8 mouse cellular contexts compared by ENCODE assay signal in genomic region chr17:83312244-83312918, GRCm38 (mm10). TPM values are rescaled to one million over a fixed set of nuclear protein-coding genes. Genes with fewer than 3 reads are reported as not detected.
DNase-seq lines count a peak whose midpoint lies in the region; ATAC-seq and TF ChIP-seq lines count a peak whose summit lies in the region.

No protein-coding gene starts in this region.

- peak; percentile 13 for DNase-seq in layer of hippocampus, adult 11-12 months (ENCODE audit: low spot score)
- DNase-seq in layer of hippocampus, postnatal 25 days (ENCODE audit: extremely low spot score in 1 of 2, low spot score in 1 of 2), result no peak
- peak; percentile 37 for DNase-seq in thymus, adult 2 months

- H3K4me1 ChIP-seq in embryonic facial prominence, embryonic 13.5 days, result peaks cover 33% of the 10 kb centered on the region
- H3K4me1 ChIP-seq in heart, embryonic 11.5 days (ENCODE audit: control insufficient read depth, insufficient read depth, low read length), result peaks cover 29% of the 10 kb centered on the region
- H3K4me1 ChIP-seq in kidney, embryonic 15.5 days, result peaks cover 42% of the 10 kb centered on the region
- peaks cover 39% of the 10 kb centered on the region for H3K4me1 ChIP-seq in lung, embryonic 15.5 days
- H3K4me1 ChIP-seq in thymus, adult 2 months (replicated peaks; ENCODE audit: control insufficient read depth, insufficient read depth, low read length), result peaks cover 28% of the 10 kb centered on the region

- no peak for TF ChIP-seq CTCF in thymus, adult 2 months (IDR thresholded peaks at IDR 0.05; ENCODE audit: borderline replicate concordance, control insufficient read depth, extremely low read depth, insufficient read depth, low read length, poor library complexity)

- H3K9ac ChIP-seq in embryonic facial prominence, embryonic 13.5 days, result 0 out of 2 replicates have a peak overlapping the region, but pooled peaks have one; percentile 36
- H3K9ac ChIP-seq in heart, embryonic 11.5 days (ENCODE audit: low read depth, low read length), result no peak overlapping the region
- H3K9ac ChIP-seq in kidney, embryonic 15.5 days, result no peak overlapping the region
- 0 out of 2 replicates have a peak overlapping the region, but pooled peaks have one; percentile 8 for H3K9ac ChIP-seq in lung, embryonic 15.5 days

- H3K4me3 ChIP-seq in embryonic facial prominence, embryonic 13.5 days, result 0 out of 2 replicates have a peak overlapping the region, but pooled peaks have one; percentile 7
- H3K4me3 ChIP-seq in heart, embryonic 11.5 days (ENCODE audit: low read depth, low read length), result 0 out of 2 replicates have a peak overlapping the region, but pooled peaks have one; percentile 4
- peak overlapping the region; percentile 12; the same call in 1 of the 2 replicates for H3K4me3 ChIP-seq in kidney, embryonic 15.5 days (replicated peaks)
- H3K4me3 ChIP-seq in lung, embryonic 15.5 days, result peak overlapping the region; percentile 10; the same call in 1 of the 2 replicates
- H3K4me3 ChIP-seq in thymus, adult 2 months (ENCODE audit: control insufficient read depth, insufficient read depth, low read length), result no peak overlapping the region

- no peaks in the 10 kb centered on the region for H3K27me3 ChIP-seq in embryonic facial prominence, embryonic 13.5 days
- H3K27me3 ChIP-seq in heart, embryonic 11.5 days (ENCODE audit: control insufficient read depth, insufficient read depth, low read length), result no peaks in the 10 kb centered on the region
- H3K27me3 ChIP-seq in kidney, embryonic 15.5 days, result no peaks in the 10 kb centered on the region
- H3K27me3 ChIP-seq in lung, embryonic 15.5 days, result no peaks in the 10 kb centered on the region
- no peaks in the 10 kb centered on the region for H3K27me3 ChIP-seq in thymus, adult 2 months (ENCODE audit: control insufficient read depth, insufficient read depth, low read length)

- TF ChIP-seq POLR2A in thymus, adult 2 months (IDR thresholded peaks at IDR 0.05; ENCODE audit: control insufficient read depth, extremely low read depth, insufficient read depth, low read length, poor library complexity), result no peak

- H3K36me3 ChIP-seq in embryonic facial prominence, embryonic 13.5 days, result no peaks in the 10 kb centered on the region
- no peaks in the 10 kb centered on the region for H3K36me3 ChIP-seq in heart, embryonic 11.5 days (ENCODE audit: control insufficient read depth, insufficient read depth, low read length)
- no peaks in the 10 kb centered on the region for H3K36me3 ChIP-seq in kidney, embryonic 15.5 days
- H3K36me3 ChIP-seq in lung, embryonic 15.5 days, result no peaks in the 10 kb centered on the region
- no peaks in the 10 kb centered on the region for H3K36me3 ChIP-seq in thymus, adult 2 months (ENCODE audit: control insufficient read depth, insufficient read depth, low read length)

- peak overlapping the region; percentile 74; the same call in 1 of the 2 replicates for H3K27ac ChIP-seq in embryonic facial prominence, embryonic 13.5 days
- H3K27ac ChIP-seq in heart, embryonic 11.5 days (ENCODE audit: low read depth, low read length), result peak overlapping the region; percentile 50; the same call in 1 of the 2 replicates
- peak overlapping the region; percentile 87 for H3K27ac ChIP-seq in kidney, embryonic 15.5 days
- peak overlapping the region; percentile 89 for H3K27ac ChIP-seq in lung, embryonic 15.5 days
- H3K27ac ChIP-seq in thymus, adult 2 months (ENCODE audit: control insufficient read depth, insufficient read depth, low read length), result no peak overlapping the region

- H3K9me3 ChIP-seq in embryonic facial prominence, embryonic 13.5 days, result no peaks in the 10 kb centered on the region
- H3K9me3 ChIP-seq in heart, embryonic 11.5 days (replicated peaks; ENCODE audit: control insufficient read depth, low read length), result no peaks in the 10 kb centered on the region
- H3K9me3 ChIP-seq in kidney, embryonic 15.5 days (replicated peaks), result no peaks in the 10 kb centered on the region
- no peaks in the 10 kb centered on the region for H3K9me3 ChIP-seq in lung, embryonic 15.5 days

- 3% methylated on average over 15 of the region's 15 CpGs for WGBS in embryonic facial prominence, embryonic 13.5 days
- WGBS in heart, embryonic 11.5 days (ENCODE audit: insufficient replicate concordance), result 7% methylated on average over 15 of the region's 15 CpGs
- WGBS in kidney, embryonic 15.5 days, result 4% methylated on average over 15 of the region's 15 CpGs
- WGBS in lung, embryonic 15.5 days, result 3% methylated on average over 15 of the region's 15 CpGs
- WGBS in thymus, adult 2 months, result 5% methylated on average over 15 of the region's 15 CpGs

- H3K4me2 ChIP-seq in embryonic facial prominence, embryonic 13.5 days, result peak overlapping the region; percentile 50
- peak overlapping the region; percentile 38 for H3K4me2 ChIP-seq in heart, embryonic 11.5 days
- H3K4me2 ChIP-seq in kidney, embryonic 15.5 days, result peak overlapping the region; percentile 52
- peak overlapping the region; percentile 50 for H3K4me2 ChIP-seq in lung, embryonic 15.5 days

- no peak for ATAC-seq in embryonic facial prominence, embryonic 13.5 days (ENCODE audit: insufficient number of reproducible peaks, insufficient read depth, low FRiP score, low TSS enrichment, low read depth)
- peak; percentile 49; the same call in 1 of the 2 replicates for ATAC-seq in heart, embryonic 11.5 days (replicated peaks; ENCODE audit: insufficient number of reproducible peaks, low FRiP score, low TSS enrichment)
- peak; percentile 79 for ATAC-seq in kidney, embryonic 15.5 days (replicated peaks; ENCODE audit: low FRiP score)
- peak; percentile 69 for ATAC-seq in lung, embryonic 15.5 days (ENCODE audit: borderline replicate concordance, extremely low read depth, low FRiP score, low TSS enrichment)
- peak; percentile 72 for ATAC-seq in neutrophil, adult 5-6 weeks (ENCODE audit: extremely low read depth, insufficient number of reproducible peaks, low FRiP score, poor library complexity, severe bottlenecking)

RNA-seq across cellular contexts. Expression of gene Eml4, which starts 38.4 kb away (rescaled TPM):
- total RNA-seq in layer of hippocampus, postnatal 25 days (2021), result 10 to 100 TPM; 24.8 to 25.9 TPM
- polyA plus RNA-seq in embryonic facial prominence, embryonic 13.5 days (2015; fragmentation: Nextera tagmentation; extraction: Ambion mirVana), result 41.6 and 43.7 TPM in 2 replicates
- 24.4 and 35.0 TPM in 2 replicates for polyA plus RNA-seq in heart, embryonic 11.5 days (2014; fragmentation: Nextera tagmentation; extraction: Ambion mirVana)
- 35.6 and 37.3 TPM in 2 replicates for polyA plus RNA-seq in kidney, embryonic 15.5 days (2015; fragmentation: Nextera tagmentation; extraction: Ambion mirVana)
- 33.7 and 33.8 TPM in 2 replicates for polyA plus RNA-seq in lung, embryonic 15.5 days (2015; fragmentation: Nextera tagmentation; extraction: Ambion mirVana)
- total RNA-seq in neutrophil, adult 5-6 weeks (2017), result 141 and 156 TPM in 2 replicates
- 13.0 and 14.6 TPM in 2 replicates for polyA plus RNA-seq in thymus, adult 2 months (2012; rRNA removed)

Comparison
In these comparisons a context has a peak if more than half of its experiments do, and no peak if none do; other contexts are left out.
1. DNase-seq: peak in layer of hippocampus, adult 11-12 months (single experiment) and thymus, adult 2 months (single experiment); none in layer of hippocampus, postnatal 25 days (0 of 2).
2. H3K9ac ChIP-seq: peak in embryonic facial prominence, embryonic 13.5 days (single experiment) and lung, embryonic 15.5 days (single experiment); none in heart, embryonic 11.5 days (single experiment) and kidney, embryonic 15.5 days (single experiment).
3. Peak in every context shown above with its lines, with median percentiles within 50 percentile points of each other: H3K4me2 ChIP-seq.